Comparison of ENCODE assay signal across 8 mouse cellular contexts in genomic region chr1:152623375-152624270, GRCm38 (mm10).
A peak's percentile ranks its signal among the peaks of the same experiment; 100 is the strongest.
DNase-seq lines count a peak whose midpoint lies in the region; ATAC-seq and TF ChIP-seq lines count a peak whose summit lies in the region.

No protein-coding gene starts in this region.

- DNase-seq in layer of hippocampus, adult 2 months (ENCODE audit: low spot score in 2 of 2): no peak
- no peak for DNase-seq in layer of hippocampus, postnatal 14 days (ENCODE audit: low spot score in 2 of 2)
- DNase-seq in forebrain, postnatal 0 days: no peak
- peak; percentile 9 for DNase-seq in induced T-regulatory cell, adult 2 months (ENCODE audit: low read depth)
- no peak for DNase-seq in thymus, postnatal 36 days
- no peak for DNase-seq in thymus, adult 2 months

- no peaks in the 10 kb centered on the region for H3K9me3 ChIP-seq in forebrain, postnatal 0 days (ENCODE audit: low read length)
- H3K9me3 ChIP-seq in liver, embryonic 15.5 days (replicated peaks): 0 out of 2 replicates have a peak, but pooled peaks cover under 1% of the 10 kb centered on the region

- H3K27ac ChIP-seq in layer of hippocampus, adult 2 months: peak overlapping the region; percentile 80
- no peak overlapping the region for H3K27ac ChIP-seq in forebrain, postnatal 0 days (ENCODE audit: low read depth, low read length)
- peak overlapping the region; percentile 42 for H3K27ac ChIP-seq in liver, embryonic 15.5 days (replicated peaks)
- H3K27ac ChIP-seq in olfactory bulb, adult 2 months (ENCODE audit: insufficient read depth, low read depth, low read length): no peak overlapping the region
- H3K27ac ChIP-seq in thymus, adult 2 months (ENCODE audit: control insufficient read depth, insufficient read depth, low read length): no peak overlapping the region

- no peak overlapping the region; the same call in 1 of the 2 replicates for H3K9ac ChIP-seq in forebrain, postnatal 0 days
- H3K9ac ChIP-seq in liver, embryonic 15.5 days: no peak overlapping the region

- TF ChIP-seq CTCF in layer of hippocampus, adult 2 months (conservative IDR thresholded peaks at IDR 0.05): no peak
- TF ChIP-seq CTCF in forebrain, postnatal 0 days (IDR thresholded peaks at IDR 0.05; ENCODE audit: low read depth): no peak
- TF ChIP-seq CTCF in olfactory bulb, adult 2 months (IDR thresholded peaks at IDR 0.05; ENCODE audit: insufficient read depth, low read depth, low read length): no peak
- TF ChIP-seq CTCF in thymus, adult 2 months (IDR thresholded peaks at IDR 0.05; ENCODE audit: borderline replicate concordance, control insufficient read depth, extremely low read depth, insufficient read depth, low read length, poor library complexity): no peak

- 34% methylated on average over 12 of the region's 12 CpGs for WGBS in forebrain, postnatal 0 days
- 28% methylated on average over 12 of the region's 12 CpGs for WGBS in liver, embryonic 15.5 days (ENCODE audit: insufficient replicate concordance)
- WGBS in olfactory bulb, adult 2 months: 57% methylated on average over 12 of the region's 12 CpGs
- WGBS in thymus, adult 2 months: 55% methylated on average over 12 of the region's 12 CpGs

- H3K4me3 ChIP-seq in layer of hippocampus, adult 2 months: peak overlapping the region; percentile 72
- peak overlapping the region; percentile 63 for H3K4me3 ChIP-seq in forebrain, postnatal 0 days (ENCODE audit: low read depth, low read length)
- H3K4me3 ChIP-seq in liver, embryonic 15.5 days (replicated peaks): peak overlapping the region; percentile 52
- peak overlapping the region; percentile 5; the same call in 1 of the 2 replicates for H3K4me3 ChIP-seq in olfactory bulb, adult 2 months (ENCODE audit: insufficient read depth, low read depth, low read length)
- no peak overlapping the region for H3K4me3 ChIP-seq in thymus, adult 2 months (ENCODE audit: control insufficient read depth, insufficient read depth, low read length)

- ATAC-seq in forebrain, postnatal 0 days: no peak
- no peak for ATAC-seq in liver, embryonic 15.5 days (ENCODE audit: insufficient read depth)

- peak overlapping the region; percentile 91 for H3K4me2 ChIP-seq in forebrain, postnatal 0 days (ENCODE audit: low read depth)
- H3K4me2 ChIP-seq in liver, embryonic 15.5 days: peak overlapping the region; percentile 57

- H3K4me1 ChIP-seq in forebrain, postnatal 0 days (ENCODE audit: insufficient read depth): no peaks in the 10 kb centered on the region
- H3K4me1 ChIP-seq in liver, embryonic 15.5 days (replicated peaks): peaks cover 29% of the 10 kb centered on the region
- H3K4me1 ChIP-seq in olfactory bulb, adult 2 months (ENCODE audit: control insufficient read depth, insufficient read depth, low read length): peaks cover 9% of the 10 kb centered on the region; the same call in 1 of the 2 replicates
- peaks cover 7% of the 10 kb centered on the region for H3K4me1 ChIP-seq in thymus, adult 2 months (replicated peaks; ENCODE audit: control insufficient read depth, insufficient read depth, low read length)

- H3K36me3 ChIP-seq in forebrain, postnatal 0 days (ENCODE audit: insufficient read depth): no peaks in the 10 kb centered on the region
- 0 out of 2 replicates have a peak, but pooled peaks cover under 1% of the 10 kb centered on the region for H3K36me3 ChIP-seq in liver, embryonic 15.5 days (replicated peaks)
- no peaks in the 10 kb centered on the region for H3K36me3 ChIP-seq in thymus, adult 2 months (ENCODE audit: control insufficient read depth, insufficient read depth, low read length)

- TF ChIP-seq POLR2A in olfactory bulb, adult 2 months (IDR thresholded peaks at IDR 0.05; ENCODE audit: insufficient read depth, low read depth, low read length): no peak
- no peak for TF ChIP-seq POLR2A in thymus, adult 2 months (IDR thresholded peaks at IDR 0.05; ENCODE audit: control insufficient read depth, extremely low read depth, insufficient read depth, low read length, poor library complexity)

- H3K27me3 ChIP-seq in forebrain, postnatal 0 days (ENCODE audit: insufficient read depth, low read length): no peaks in the 10 kb centered on the region
- H3K27me3 ChIP-seq in liver, embryonic 15.5 days: peaks cover 61% of the 10 kb centered on the region
- H3K27me3 ChIP-seq in thymus, adult 2 months (ENCODE audit: control insufficient read depth, insufficient read depth, low read length): no peaks in the 10 kb centered on the region; the same call in 1 of the 2 replicates

Comparison
In these comparisons a context has a peak if more than half of its experiments do, and no peak if none do; other contexts are left out.
1. H3K27ac ChIP-seq: peak in layer of hippocampus, adult 2 months (single experiment) and liver, embryonic 15.5 days (single experiment); none in forebrain, postnatal 0 days (single experiment), olfactory bulb, adult 2 months (single experiment) and thymus, adult 2 months (single experiment).